Mouse (Mus musculus) testis, adult 2 months (tissue): ENCODE data around the gene Cdk12.

Experiments used
- CTCF ChIP-seq: fragments of 200-500 bp; IDR thresholded peaks from 2 replicates; pipeline ENCODE4 v1.5.1; 2012; ENCODE audit warnings: low read depth, mild to moderate bottlenecking, inconsistent platforms, low read length, moderate library complexity; ENCODE audit not compliant: control insufficient read depth, insufficient read depth, insufficient replicate concordance
- POLR2A ChIP-seq: fragments of 200-500 bp; IDR thresholded peaks from 2 replicates; pipeline ENCODE4 v1.6.1; 2012; ENCODE audit warnings: low read depth, mild to moderate bottlenecking, inconsistent platforms, low read length, moderate library complexity; ENCODE audit not compliant: control insufficient read depth

DNA sequence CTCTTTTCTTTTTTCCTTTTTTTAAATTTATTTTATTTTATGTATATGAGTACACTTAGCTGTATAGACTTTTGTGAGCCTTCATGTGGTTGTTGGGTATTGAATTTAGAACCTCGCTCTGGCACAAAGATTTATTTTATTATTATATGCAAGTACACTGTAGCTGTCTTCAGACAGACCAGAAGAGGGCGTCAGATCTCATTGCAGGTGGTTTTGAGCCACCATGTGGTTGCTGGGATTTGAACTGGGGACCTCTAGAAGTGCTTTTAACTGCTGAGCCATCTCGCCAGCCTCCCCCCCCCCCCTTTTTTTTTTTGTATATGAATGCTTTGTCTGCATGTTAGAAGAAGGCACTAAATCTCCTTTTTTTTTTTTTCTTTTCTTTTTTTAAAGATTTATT lies 35.6 kb downstream of the Cdk12 start:
- no peak for TF ChIP-seq CTCF
- no peak for TF ChIP-seq POLR2A
